In the genomic region with DNA sequence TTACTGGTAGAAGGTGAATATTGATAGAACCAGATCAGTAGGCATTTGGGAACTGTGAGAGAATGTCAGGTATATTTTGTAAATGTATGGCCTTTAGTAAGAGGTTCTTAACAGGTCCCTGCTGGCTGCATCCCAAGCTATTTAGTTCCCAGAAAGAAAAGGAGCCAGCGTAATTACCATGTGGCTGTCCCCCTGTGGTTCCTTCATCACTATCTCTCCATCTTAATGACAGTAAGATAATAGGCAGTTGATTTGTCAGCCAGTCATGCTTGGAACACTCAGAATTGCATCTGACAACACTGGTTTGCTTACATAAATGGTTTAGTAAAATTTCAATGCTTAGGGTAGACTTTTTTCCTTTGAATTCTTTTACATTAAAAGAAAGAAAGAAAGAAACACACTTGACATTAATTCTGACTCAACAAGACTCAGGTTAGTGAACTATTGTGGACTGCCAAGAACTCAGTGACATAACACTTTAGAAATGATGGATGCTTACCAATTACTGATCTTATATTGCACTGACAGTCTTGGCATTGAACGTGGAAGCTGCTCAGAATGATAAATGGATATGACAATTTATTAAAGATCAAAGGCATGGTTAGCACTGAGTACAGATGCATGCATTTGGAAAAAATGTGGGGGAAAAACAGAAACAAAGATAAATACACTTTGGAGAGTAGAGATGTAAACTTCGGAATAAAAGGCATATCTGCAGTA, we compare ENCODE assay signal across 27 mouse cellular contexts.
A peak's percentile ranks its signal among the peaks of the same experiment; 100 is the strongest.
DNase-seq lines count a peak whose midpoint lies in the region; ATAC-seq and TF ChIP-seq lines count a peak whose summit lies in the region.
"Had no signal": no experiment of that assay in that cellular context is flagged by ENCODE, and none has a peak within 500 bp of the region (broad histone marks: within the 10 kb centered on the region; RNA-seq: fewer than 3 reads in every experiment).

No protein-coding gene starts in this region.

- no peak overlapping the region for H3K9ac ChIP-seq in forebrain, embryonic 14.5 days (ENCODE audit: low read length)
- H3K9ac ChIP-seq in forebrain, embryonic 13.5 days = no peak overlapping the region
- no peak overlapping the region for H3K9ac ChIP-seq in midbrain, postnatal 0 days (replicated peaks; ENCODE audit: low read length, poor library complexity, severe bottlenecking)
- H3K9ac ChIP-seq in midbrain, embryonic 13.5 days (replicated peaks) = no peak overlapping the region
- no peak overlapping the region for H3K9ac ChIP-seq in hindbrain, embryonic 14.5 days
- H3K9ac ChIP-seq: embryonic facial prominence, embryonic 13.5 days; heart, embryonic 12.5 days; intestine, embryonic 15.5 days; liver, embryonic 14.5 days had no signal

- ATAC-seq in forebrain, embryonic 14.5 days = no peak
- no peak for ATAC-seq in forebrain, embryonic 13.5 days
- ATAC-seq in midbrain, postnatal 0 days (ENCODE audit: low FRiP score) = no peak
- ATAC-seq in midbrain, embryonic 13.5 days = no peak
- peak; percentile 59 for ATAC-seq in hindbrain, embryonic 14.5 days (ENCODE audit: low FRiP score)
- ATAC-seq: intestine, embryonic 15.5 days had no signal

- H3K4me3 ChIP-seq in forebrain, embryonic 14.5 days (ENCODE audit: low read depth, low read length) = no peak overlapping the region
- no peak overlapping the region for H3K4me3 ChIP-seq in forebrain, embryonic 13.5 days
- no peak overlapping the region for H3K4me3 ChIP-seq in midbrain, postnatal 0 days (ENCODE audit: low read depth, low read length)
- H3K4me3 ChIP-seq in midbrain, embryonic 13.5 days (replicated peaks) = no peak overlapping the region
- no peak overlapping the region for H3K4me3 ChIP-seq in hindbrain, embryonic 14.5 days (replicated peaks; ENCODE audit: low read length)
- H3K4me3 ChIP-seq: embryonic facial prominence, embryonic 13.5 days; erythroblast, embryonic 14.5 days; gastrocnemius, adult 2 months; heart, adult 2 months; heart, embryonic 12.5 days; intestine, embryonic 15.5 days had no signal

- WGBS in forebrain, embryonic 14.5 days = 56% methylated on average over 3 of the region's 3 CpGs
- WGBS in forebrain, embryonic 13.5 days = 68% methylated on average over 3 of the region's 3 CpGs
- WGBS in midbrain, postnatal 0 days = 56% methylated on average over 3 of the region's 3 CpGs
- WGBS in midbrain, embryonic 13.5 days = 71% methylated on average over 3 of the region's 3 CpGs
- 42% methylated on average over 3 of the region's 3 CpGs for WGBS in hindbrain, embryonic 14.5 days

- H3K27me3 ChIP-seq in forebrain, embryonic 14.5 days (replicated peaks; ENCODE audit: control insufficient read depth, insufficient read depth, low read length) = no peaks in the 10 kb centered on the region
- H3K27me3 ChIP-seq in forebrain, embryonic 13.5 days = no peaks in the 10 kb centered on the region
- H3K27me3 ChIP-seq in midbrain, postnatal 0 days (ENCODE audit: insufficient read depth, low read length) = no peaks in the 10 kb centered on the region
- H3K27me3 ChIP-seq in midbrain, embryonic 13.5 days = no peaks in the 10 kb centered on the region
- no peaks in the 10 kb centered on the region for H3K27me3 ChIP-seq in hindbrain, embryonic 14.5 days (ENCODE audit: control insufficient read depth, insufficient read depth, low read length)
- H3K27me3 ChIP-seq: embryonic facial prominence, embryonic 13.5 days; heart, embryonic 12.5 days; intestine, embryonic 15.5 days had no signal

- no peak overlapping the region for H3K27ac ChIP-seq in forebrain, embryonic 14.5 days (ENCODE audit: low read depth, low read length)
- H3K27ac ChIP-seq in forebrain, embryonic 13.5 days = no peak overlapping the region
- H3K27ac ChIP-seq in midbrain, postnatal 0 days (ENCODE audit: low read depth, low read length) = no peak overlapping the region
- H3K27ac ChIP-seq in midbrain, embryonic 13.5 days = no peak overlapping the region
- H3K27ac ChIP-seq in hindbrain, embryonic 14.5 days = peak overlapping the region; percentile 44
- H3K27ac ChIP-seq: embryonic facial prominence, embryonic 13.5 days; gastrocnemius, adult 2 months; heart, adult 2 months; intestine, embryonic 15.5 days; liver, embryonic 14.5 days; macrophage had no signal

- no peak for TF ChIP-seq CTCF in midbrain, postnatal 0 days (IDR thresholded peaks at IDR 0.05)

- no peaks in the 10 kb centered on the region for H3K36me3 ChIP-seq in forebrain, embryonic 14.5 days (ENCODE audit: control insufficient read depth, insufficient read depth, low read length)
- no peaks in the 10 kb centered on the region for H3K36me3 ChIP-seq in forebrain, embryonic 13.5 days (ENCODE audit: poor library complexity, severe bottlenecking)
- H3K36me3 ChIP-seq in midbrain, postnatal 0 days (ENCODE audit: insufficient read depth, low read length) = no peaks in the 10 kb centered on the region
- H3K36me3 ChIP-seq in midbrain, embryonic 13.5 days = no peaks in the 10 kb centered on the region
- H3K36me3 ChIP-seq in hindbrain, embryonic 14.5 days (replicated peaks; ENCODE audit: control insufficient read depth, insufficient read depth) = no peaks in the 10 kb centered on the region
- H3K36me3 ChIP-seq: embryonic facial prominence, embryonic 13.5 days; heart, embryonic 12.5 days; intestine, embryonic 15.5 days had no signal

- peak; percentile 35 for DNase-seq in forebrain, embryonic 14.5 days (ENCODE audit: low spot score)
- DNase-seq in midbrain, postnatal 0 days (ENCODE audit: low spot score) = peak; percentile 38
- DNase-seq in brain, adult 2 months (ENCODE audit: low read depth, low spot score) = peak; percentile 11
- DNase-seq in hindbrain, embryonic 14.5 days (ENCODE audit: low spot score) = peak; percentile 51
- no peak for DNase-seq in ovary, postnatal 14 days (ENCODE audit: low spot score)
- DNase-seq in adrenal gland, adult 2 months = no peak
- DNase-seq: adrenal gland, postnatal 36 days; cerebellum, adult 9-10 months; embryo, embryonic 11 days; gastrocnemius, adult 2 months; gastrocnemius, postnatal 36 days; heart, adult 2 months; kidney, adult 2 months; layer of hippocampus, postnatal 36 days; liver; lung, adult 2 months; lung, postnatal 10 days; midbrain, embryonic 14.5 days; thymus, postnatal 4 days had no signal

- no peaks in the 10 kb centered on the region for H3K9me3 ChIP-seq in forebrain, embryonic 14.5 days (replicated peaks; ENCODE audit: control insufficient read depth, low read length)
- H3K9me3 ChIP-seq in forebrain, embryonic 13.5 days (replicated peaks) = no peaks in the 10 kb centered on the region
- H3K9me3 ChIP-seq in midbrain, postnatal 0 days (ENCODE audit: low read length) = no peaks in the 10 kb centered on the region
- no peaks in the 10 kb centered on the region for H3K9me3 ChIP-seq in midbrain, embryonic 13.5 days
- no peaks in the 10 kb centered on the region for H3K9me3 ChIP-seq in hindbrain, embryonic 14.5 days (ENCODE audit: control insufficient read depth, low read length)
- H3K9me3 ChIP-seq: intestine, embryonic 15.5 days had no signal

- no peak overlapping the region for H3K4me2 ChIP-seq in forebrain, embryonic 14.5 days (ENCODE audit: low read length)
- no peak overlapping the region for H3K4me2 ChIP-seq in forebrain, embryonic 13.5 days
- H3K4me2 ChIP-seq in midbrain, postnatal 0 days (ENCODE audit: low read depth, low read length, poor library complexity, severe bottlenecking) = no peak overlapping the region
- H3K4me2 ChIP-seq in midbrain, embryonic 13.5 days (replicated peaks) = no peak overlapping the region
- no peak overlapping the region for H3K4me2 ChIP-seq in hindbrain, embryonic 14.5 days (replicated peaks)
- H3K4me2 ChIP-seq: embryonic facial prominence, embryonic 13.5 days; heart, embryonic 12.5 days; intestine, embryonic 15.5 days had no signal

- no peaks in the 10 kb centered on the region for H3K4me1 ChIP-seq in forebrain, embryonic 14.5 days (ENCODE audit: control insufficient read depth, insufficient read depth, low read length)
- peaks cover 3% of the 10 kb centered on the region; the same call in 1 of the 2 replicates for H3K4me1 ChIP-seq in forebrain, embryonic 13.5 days
- no peaks in the 10 kb centered on the region for H3K4me1 ChIP-seq in midbrain, postnatal 0 days (ENCODE audit: insufficient read depth, low read length)
- H3K4me1 ChIP-seq in midbrain, embryonic 13.5 days (replicated peaks) = no peaks in the 10 kb centered on the region
- H3K4me1 ChIP-seq in hindbrain, embryonic 14.5 days (replicated peaks; ENCODE audit: control insufficient read depth, insufficient read depth, low read length) = peaks cover 6% of the 10 kb centered on the region; the same call in 1 of the 2 replicates
- H3K4me1 ChIP-seq: embryonic facial prominence, embryonic 13.5 days; heart, embryonic 12.5 days; intestine, embryonic 15.5 days had no signal

Comparison
In these comparisons a context has a peak if more than half of its experiments do, and no peak if none do; other contexts are left out.
1. DNase-seq: peak in forebrain, embryonic 14.5 days (single experiment), midbrain, postnatal 0 days (single experiment), brain, adult 2 months (single experiment) and hindbrain, embryonic 14.5 days (single experiment); none in ovary, postnatal 14 days (single experiment) and adrenal gland, adult 2 months (single experiment).